Mouse (Mus musculus): ENCODE measurements at regions not wholly inside any gene's neighbourhood (a gene's known extent, or its start where the extent isn't known, plus 50 kb on each side); places are given as distances from the start of the nearest gene placed in this dataset.
A peak's percentile ranks its signal among the peaks of the same experiment; 100 is the strongest.

DNA sequence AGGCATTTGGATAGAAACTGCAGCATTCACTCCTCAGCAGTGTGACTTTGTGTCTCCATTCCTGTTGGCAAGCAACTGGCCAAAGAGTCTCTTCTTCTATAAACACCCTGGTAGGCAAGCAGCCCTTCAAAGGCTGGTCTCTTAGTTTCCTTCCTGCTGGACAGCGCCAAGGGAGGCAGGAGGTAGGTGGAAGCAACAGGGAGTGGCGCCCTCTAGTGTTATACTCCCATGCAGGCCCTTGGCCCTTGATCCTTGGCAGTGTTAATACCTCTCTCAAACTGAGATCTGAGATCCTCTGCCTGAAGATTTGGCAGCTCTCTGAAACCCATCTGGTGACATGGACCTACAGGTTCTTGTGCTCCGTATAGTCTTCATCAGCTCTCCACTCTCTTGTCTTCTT is 51.3 kb upstream of the Opcml start:
- WGBS (ENCODE audit: insufficient replicate concordance), result 14% methylated on average over 3 of the region's 3 CpGs
- no peak overlapping the region for H3K27ac ChIP-seq (ENCODE audit: low read depth)
- no peak overlapping the region for H3K4me2 ChIP-seq (ENCODE audit: low read depth, low read length)
- no peaks in the 10 kb centered on the region for H3K4me1 ChIP-seq (ENCODE audit: insufficient read depth)
- no peaks in the 10 kb centered on the region for H3K36me3 ChIP-seq (replicated peaks; ENCODE audit: insufficient read depth, low read length)
- no peaks in the 10 kb centered on the region for H3K9me3 ChIP-seq (ENCODE audit: low read length)
- H3K9ac ChIP-seq (replicated peaks), result no peak overlapping the region
- H3K4me3 ChIP-seq (ENCODE audit: low read depth, low read length), result no peak overlapping the region
- DNase-seq (peak; percentile 21), ATAC-seq (no peak)
- H3K27me3 ChIP-seq (ENCODE audit: insufficient read depth, low read length), result no peaks in the 10 kb centered on the region
- TF ChIP-seq CTCF (IDR thresholded peaks at IDR 0.05; ENCODE audit: low read depth), result peak; percentile 55
- TF ChIP-seq EP300 (IDR thresholded peaks at IDR 0.05; ENCODE audit: low read depth), result no peak

All from liver, postnatal 0 days (tissue).